Mouse (Mus musculus): ENCODE data around the gene Stat2. TPM values are rescaled to one million over a fixed set of nuclear protein-coding genes. Genes with fewer than 3 reads are reported as not detected.
"Not testable (repeated sequence)": the region's sequence is repeated elsewhere in the genome, so short reads cannot be mapped to it uniquely, and the experiment has no call there.

The Stat2 gene
- total and polyA plus RNA-seq, 3 experiments = 7.3 to 12.2 (median 11.0) TPM

DNA sequence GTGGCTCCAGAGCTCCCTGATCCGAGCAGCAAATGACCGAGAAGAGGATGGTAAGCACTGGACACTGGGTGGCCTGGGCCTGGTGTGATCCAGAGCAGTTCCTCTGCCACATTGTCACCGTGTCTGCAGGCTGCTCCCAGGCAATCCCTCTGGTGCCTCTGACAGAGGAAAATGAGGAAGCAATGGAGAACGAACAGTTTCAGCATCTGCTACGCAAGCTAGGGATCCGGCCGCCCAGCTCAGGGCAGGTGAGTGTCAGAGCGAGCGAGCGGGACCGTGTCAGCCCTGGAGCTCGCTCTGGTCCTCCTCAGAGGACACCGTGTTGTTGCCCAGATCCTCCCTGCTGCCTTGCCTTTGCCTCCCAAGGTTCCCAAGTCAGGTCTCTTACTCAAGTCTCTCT is 19.8 kb upstream of the Stat2 start:
- Histone ChIP-seq H3K27me3 (ENCODE audit: control insufficient read depth, insufficient read depth, low read length) (no peaks in the 10 kb centered on the region), H3K4me1 (ENCODE audit: control insufficient read depth, insufficient read depth, low read length) (peaks cover 2% of the 10 kb centered on the region), H3K36me3 (ENCODE audit: control insufficient read depth, insufficient read depth, low read length) (no peaks in the 10 kb centered on the region), H3K4me3 (no peak overlapping the region), H3K79me2 (replicated peaks; ENCODE audit: control insufficient read depth, insufficient read depth, low read length) (no peaks in the 10 kb centered on the region), H3K9ac (ENCODE audit: low read depth, low read length) (no peak overlapping the region), H3K27ac (no peak overlapping the region)
- no peak for DNase-seq
- 91% methylated on average over 13 of the region's 13 CpGs for WGBS
- TF ChIP-seq CTCF (IDR thresholded peaks at IDR 0.05) (no peak), POLR2A (IDR thresholded peaks at IDR 0.05; ENCODE audit: insufficient read depth, low read depth, low read length) (no peak), EP300 (IDR thresholded peaks at IDR 0.05; ENCODE audit: insufficient read depth, low read depth, low read length) (no peak)
- intact Hi-C loops (cut with DNase I) = no loop called here

DNA sequence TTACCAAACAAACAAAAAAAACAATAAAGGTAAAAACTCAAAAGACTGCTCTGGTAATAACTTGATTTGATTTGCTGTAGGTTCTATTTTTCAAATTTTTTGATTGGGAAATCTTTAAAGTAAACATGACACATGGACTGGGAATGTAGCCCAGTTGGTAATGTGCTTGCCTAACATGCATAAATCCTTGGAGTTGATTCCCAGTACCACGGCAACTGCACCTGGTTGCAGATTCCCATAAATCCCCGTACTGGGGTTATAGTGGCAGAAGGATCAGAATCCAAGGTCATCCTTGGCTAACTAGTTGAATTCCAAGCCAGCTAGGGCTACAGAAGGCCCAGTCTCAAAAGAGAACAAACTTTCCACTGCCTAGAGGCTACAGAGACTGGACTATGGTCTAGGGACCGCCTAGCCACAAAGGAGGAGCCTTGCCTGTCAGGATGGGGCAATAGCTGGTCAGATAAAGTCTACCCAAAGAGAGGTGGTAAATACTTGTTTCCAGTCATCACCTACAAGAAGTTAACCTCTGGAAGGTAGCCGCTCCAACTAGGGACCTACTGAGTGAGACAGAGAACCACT is 16.6 kb upstream of the Stat2 start, which contains the start of gene Apon:
Gene Apon, plus strand, starts transcription at position 420 of the 579 bp plus-strand sequence.
- no peak within 1 kb of the TSS for H3K9ac ChIP-seq (ENCODE audit: low read depth, low read length)
- no peaks in the 10 kb centered on the region for H3K36me3 ChIP-seq (ENCODE audit: control insufficient read depth, insufficient read depth, low read length)
- TF ChIP-seq EP300 (IDR thresholded peaks at IDR 0.05; ENCODE audit: insufficient read depth, low read depth, low read length) = no peak
- no peak for TF ChIP-seq CTCF (IDR thresholded peaks at IDR 0.05)
- no peak for TF ChIP-seq POLR2A (IDR thresholded peaks at IDR 0.05; ENCODE audit: insufficient read depth, low read depth, low read length)
- no peaks in the 10 kb centered on the region for H3K79me2 ChIP-seq (replicated peaks; ENCODE audit: control insufficient read depth, insufficient read depth, low read length)
- intact Hi-C loops (cut with DNase I) = no loop called here
- WGBS = 82% methylated on average over 4 of the region's 4 CpGs
- H3K27me3 ChIP-seq (ENCODE audit: control insufficient read depth, insufficient read depth, low read length) = no peaks in the 10 kb centered on the region
- no peaks in the 10 kb centered on the region for H3K4me1 ChIP-seq (ENCODE audit: control insufficient read depth, insufficient read depth, low read length)
- H3K4me3 ChIP-seq = no peak within 1 kb of the TSS
- no peak within 1 kb of the TSS for H3K27ac ChIP-seq
- no peak for DNase-seq

DNA sequence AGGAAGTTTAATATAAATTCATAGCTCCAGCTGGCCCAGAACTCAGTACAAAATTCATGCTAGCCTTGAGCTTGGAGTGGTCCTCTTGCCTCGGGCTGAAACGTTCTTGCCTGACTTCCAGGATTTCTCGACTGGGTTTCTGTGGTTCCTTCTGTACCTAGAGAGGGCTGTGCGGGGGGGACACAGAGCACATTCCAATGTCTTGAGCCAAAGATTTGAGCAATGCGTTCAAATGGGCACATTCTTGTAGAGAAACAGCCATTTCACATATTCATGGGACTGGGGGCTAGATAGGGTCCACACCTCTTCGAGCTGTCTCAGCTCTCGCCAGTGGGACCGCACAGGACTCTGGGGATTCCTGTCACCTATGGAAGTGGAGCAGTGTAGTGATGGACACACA is 14.4 kb upstream of the Stat2 start:
- H3K27me3 ChIP-seq (ENCODE audit: control insufficient read depth, insufficient read depth, low read length) = no peaks in the 10 kb centered on the region
- WGBS = 82% methylated on average over 8 of the region's 8 CpGs
- no peaks in the 10 kb centered on the region for H3K4me1 ChIP-seq (ENCODE audit: control insufficient read depth, insufficient read depth, low read length)
- no peak overlapping the region for H3K4me3 ChIP-seq
- TF ChIP-seq EP300 (IDR thresholded peaks at IDR 0.05; ENCODE audit: insufficient read depth, low read depth, low read length) (no peak), CTCF (IDR thresholded peaks at IDR 0.05) (no peak), POLR2A (IDR thresholded peaks at IDR 0.05; ENCODE audit: insufficient read depth, low read depth, low read length) (no peak)
- H3K36me3 ChIP-seq (ENCODE audit: control insufficient read depth, insufficient read depth, low read length) = no peaks in the 10 kb centered on the region
- no peak overlapping the region for H3K9ac ChIP-seq (ENCODE audit: low read depth, low read length)
- intact Hi-C loops (cut with DNase I) = no loop called here
- no peak overlapping the region for H3K27ac ChIP-seq
- no peak for DNase-seq
- no peaks in the 10 kb centered on the region for H3K79me2 ChIP-seq (replicated peaks; ENCODE audit: control insufficient read depth, insufficient read depth, low read length)

DNA sequence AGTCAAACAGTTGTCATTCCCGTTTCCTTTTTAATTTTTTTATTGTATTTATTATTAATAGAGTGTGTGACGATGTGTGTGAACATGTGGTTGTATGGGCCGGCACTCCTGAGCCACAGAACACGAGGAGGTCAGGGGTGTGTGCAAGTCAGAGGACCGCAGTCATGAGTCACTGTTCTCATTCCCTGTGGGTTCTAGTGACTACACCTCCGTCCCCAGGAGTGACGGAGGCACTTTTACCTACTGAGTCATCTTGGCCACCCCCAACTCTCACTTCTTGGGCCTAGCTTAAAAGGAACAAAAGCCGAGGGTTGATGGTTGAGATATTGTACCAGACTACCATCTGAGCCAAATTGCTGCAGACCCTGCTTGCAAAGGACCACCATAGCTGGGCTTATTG is 14.0 kb upstream of the Stat2 start:
- Histone ChIP-seq H3K27ac (no peak overlapping the region), H3K79me2 (replicated peaks; ENCODE audit: control insufficient read depth, insufficient read depth, low read length) (no peaks in the 10 kb centered on the region), H3K4me3 (no peak overlapping the region), H3K4me1 (ENCODE audit: control insufficient read depth, insufficient read depth, low read length) (no peaks in the 10 kb centered on the region), H3K9ac (ENCODE audit: low read depth, low read length) (no peak overlapping the region), H3K36me3 (ENCODE audit: control insufficient read depth, insufficient read depth, low read length) (no peaks in the 10 kb centered on the region), H3K27me3 (ENCODE audit: control insufficient read depth, insufficient read depth, low read length) (no peaks in the 10 kb centered on the region)
- intact Hi-C loops (cut with DNase I) = no loop called here
- no peak for DNase-seq
- no peak for TF ChIP-seq CTCF (IDR thresholded peaks at IDR 0.05)
- TF ChIP-seq POLR2A (IDR thresholded peaks at IDR 0.05; ENCODE audit: insufficient read depth, low read depth, low read length) = no peak
- TF ChIP-seq EP300 (IDR thresholded peaks at IDR 0.05; ENCODE audit: insufficient read depth, low read depth, low read length) = no peak
- 88% methylated on average over 8 of the region's 8 CpGs for WGBS

DNA sequence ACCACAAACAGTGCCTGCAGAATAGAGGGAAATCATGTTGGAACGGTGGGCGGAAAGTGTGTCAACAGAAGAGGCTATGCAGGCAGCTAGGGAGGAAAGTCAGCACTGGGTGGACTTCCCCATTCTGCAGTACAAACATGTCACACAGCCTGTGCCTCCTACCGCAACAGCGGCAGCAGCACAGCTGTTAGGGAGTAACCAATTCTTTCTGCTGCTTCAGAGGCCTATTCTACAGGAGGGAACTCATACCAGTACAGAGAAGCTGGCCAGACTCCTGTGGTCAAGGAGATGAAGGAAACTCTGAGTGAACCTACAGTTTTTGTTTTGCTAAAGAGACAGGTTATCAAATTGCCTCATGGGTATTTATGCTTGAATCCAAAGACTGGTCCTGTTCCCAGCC is 11.4 kb upstream of the Stat2 start:
- H3K79me2 ChIP-seq (replicated peaks; ENCODE audit: control insufficient read depth, insufficient read depth, low read length) = no peaks in the 10 kb centered on the region
- no peak overlapping the region for H3K4me3 ChIP-seq
- no peaks in the 10 kb centered on the region for H3K4me1 ChIP-seq (ENCODE audit: control insufficient read depth, insufficient read depth, low read length)
- intact Hi-C loops (cut with DNase I) = no loop called here
- no peak overlapping the region for H3K9ac ChIP-seq (ENCODE audit: low read depth, low read length)
- H3K27me3 ChIP-seq (ENCODE audit: control insufficient read depth, insufficient read depth, low read length) = no peaks in the 10 kb centered on the region
- TF ChIP-seq EP300 (IDR thresholded peaks at IDR 0.05; ENCODE audit: insufficient read depth, low read depth, low read length) = no peak
- no peak for TF ChIP-seq CTCF (IDR thresholded peaks at IDR 0.05)
- TF ChIP-seq POLR2A (IDR thresholded peaks at IDR 0.05; ENCODE audit: insufficient read depth, low read depth, low read length) = no peak
- DNase-seq = peak in 1 of 2 experiments; percentile 45
- 56% methylated on average over 4 of the region's 4 CpGs for WGBS
- no peak overlapping the region for H3K27ac ChIP-seq
- no peaks in the 10 kb centered on the region for H3K36me3 ChIP-seq (ENCODE audit: control insufficient read depth, insufficient read depth, low read length)

DNA sequence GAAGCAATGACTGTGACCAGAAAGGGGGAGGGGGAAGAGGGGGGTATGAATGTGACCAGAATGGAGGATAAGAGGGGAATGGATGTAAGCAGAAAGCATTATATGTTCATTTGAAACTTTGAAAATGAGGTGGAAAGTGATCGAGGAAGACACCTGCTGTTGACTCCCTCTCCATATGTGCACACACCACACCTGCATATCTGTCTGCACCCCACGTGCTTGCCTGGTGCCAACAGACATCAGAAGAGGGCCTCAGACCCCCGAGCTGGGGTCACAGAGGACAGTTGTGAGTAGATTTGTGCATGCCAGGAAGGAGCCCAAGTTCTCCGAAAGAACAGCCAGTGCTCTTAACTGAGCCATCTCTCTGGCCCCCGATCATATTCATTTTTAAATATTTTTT is 10.4 kb upstream of the Stat2 start:
- Histone ChIP-seq H3K27me3 (ENCODE audit: control insufficient read depth, insufficient read depth, low read length) (no peaks in the 10 kb centered on the region), H3K4me3 (no peak overlapping the region), H3K27ac (no peak overlapping the region), H3K79me2 (replicated peaks; ENCODE audit: control insufficient read depth, insufficient read depth, low read length) (no peaks in the 10 kb centered on the region), H3K4me1 (ENCODE audit: control insufficient read depth, insufficient read depth, low read length) (no peaks in the 10 kb centered on the region), H3K9ac (ENCODE audit: low read depth, low read length) (no peak overlapping the region), H3K36me3 (ENCODE audit: control insufficient read depth, insufficient read depth, low read length) (no peaks in the 10 kb centered on the region)
- WGBS = 91% methylated on average over 5 of the region's 5 CpGs
- DNase-seq = no peak
- intact Hi-C loops (cut with DNase I) = no loop called here
- TF ChIP-seq EP300 (IDR thresholded peaks at IDR 0.05; ENCODE audit: insufficient read depth, low read depth, low read length) (no peak), CTCF (IDR thresholded peaks at IDR 0.05) (no peak), POLR2A (IDR thresholded peaks at IDR 0.05; ENCODE audit: insufficient read depth, low read depth, low read length) (no peak)

DNA sequence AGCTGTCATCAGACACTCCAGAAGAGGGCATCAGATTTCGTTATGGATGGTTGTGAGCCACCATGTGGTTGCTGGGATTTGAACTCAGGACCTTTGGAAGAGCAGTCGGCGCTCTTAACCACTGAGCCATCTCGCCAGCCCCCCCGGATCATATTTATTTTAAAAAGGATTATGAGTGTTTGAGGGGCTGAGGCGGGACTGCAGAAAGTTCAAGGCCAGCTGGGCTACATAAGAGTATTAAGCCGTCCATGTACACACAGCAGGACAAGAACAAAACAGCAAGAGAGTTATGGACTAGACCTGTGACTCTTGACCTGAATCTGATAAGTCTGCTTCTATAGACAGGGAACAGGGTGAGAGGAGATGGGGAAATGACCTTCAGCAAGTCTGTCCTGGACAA is 10.0 kb upstream of the Stat2 start:
- H3K4me3 ChIP-seq; DNase-seq; H3K27me3 ChIP-seq (ENCODE audit: control insufficient read depth, insufficient read depth, low read length); H3K4me1 ChIP-seq (ENCODE audit: control insufficient read depth, insufficient read depth, low read length); H3K9ac ChIP-seq (ENCODE audit: low read depth, low read length); H3K36me3 ChIP-seq (ENCODE audit: control insufficient read depth, insufficient read depth, low read length); intact Hi-C loops (cut with DNase I); H3K79me2 ChIP-seq (replicated peaks; ENCODE audit: control insufficient read depth, insufficient read depth, low read length); H3K27ac ChIP-seq: not testable (repeated sequence)
- WGBS = 93% methylated on average over 7 of the region's 7 CpGs
